Mouse (Mus musculus) heart, adult 8-10 months (tissue): Measurements from ENCODE around the gene Srgap3. TPM values are rescaled to one million over a fixed set of nuclear protein-coding genes. Genes with fewer than 3 reads are reported as not detected.

Experiments
- DNase-seq: peaks from one replicate; pipeline ENCODE4 v3.0.0; 2022; ENCODE audit warnings: low spot score
- total RNA-seq, 4 experiments: library from RNA; stranded (reverse); gene quantifications; 2 replicates each; pipeline ENCODE4 v1.2.4; 2022

The Srgap3 gene
- total RNA-seq, 4 experiments from 2014 or later, result 0.65 to 0.90 (median 0.77) TPM

GRCm38 (mm10) chr6:112691523-112691922, 255.5 kb downstream of the Srgap3 start:
- DNase-seq, result no peak

- no peak for DNase-seq
Measured at GRCm38 (mm10) chr6:112688033-112688432, 259.0 kb downstream of the Srgap3 start.

- DNase-seq, result no peak
Measured at GRCm38 (mm10) chr6:112686485-112686884, 260.6 kb downstream of the Srgap3 start.

GRCm38 (mm10) chr6:112684065-112684464, 263.0 kb downstream of the Srgap3 start:
- DNase-seq, result no peak

Other genes starting within 250 kb of the Srgap3 start
- gene Thumpd3, start 99.0 kb upstream of the Srgap3 start, total RNA-seq, result 10 to 100 TPM; 20.1 to 24.8 (median 23.4) TPM
- 10 to 100 TPM; 31.2 to 34.4 (median 33.0) TPM for gene Setd5, start 130.1 kb upstream of the Srgap3 start, total RNA-seq
- under 1 TPM; 0.29 to 0.59 (median 0.32) TPM for gene Lhfpl4, start 248.1 kb upstream of the Srgap3 start, total RNA-seq